8 mouse cellular contexts compared by ENCODE assay signal in the genomic region with DNA sequence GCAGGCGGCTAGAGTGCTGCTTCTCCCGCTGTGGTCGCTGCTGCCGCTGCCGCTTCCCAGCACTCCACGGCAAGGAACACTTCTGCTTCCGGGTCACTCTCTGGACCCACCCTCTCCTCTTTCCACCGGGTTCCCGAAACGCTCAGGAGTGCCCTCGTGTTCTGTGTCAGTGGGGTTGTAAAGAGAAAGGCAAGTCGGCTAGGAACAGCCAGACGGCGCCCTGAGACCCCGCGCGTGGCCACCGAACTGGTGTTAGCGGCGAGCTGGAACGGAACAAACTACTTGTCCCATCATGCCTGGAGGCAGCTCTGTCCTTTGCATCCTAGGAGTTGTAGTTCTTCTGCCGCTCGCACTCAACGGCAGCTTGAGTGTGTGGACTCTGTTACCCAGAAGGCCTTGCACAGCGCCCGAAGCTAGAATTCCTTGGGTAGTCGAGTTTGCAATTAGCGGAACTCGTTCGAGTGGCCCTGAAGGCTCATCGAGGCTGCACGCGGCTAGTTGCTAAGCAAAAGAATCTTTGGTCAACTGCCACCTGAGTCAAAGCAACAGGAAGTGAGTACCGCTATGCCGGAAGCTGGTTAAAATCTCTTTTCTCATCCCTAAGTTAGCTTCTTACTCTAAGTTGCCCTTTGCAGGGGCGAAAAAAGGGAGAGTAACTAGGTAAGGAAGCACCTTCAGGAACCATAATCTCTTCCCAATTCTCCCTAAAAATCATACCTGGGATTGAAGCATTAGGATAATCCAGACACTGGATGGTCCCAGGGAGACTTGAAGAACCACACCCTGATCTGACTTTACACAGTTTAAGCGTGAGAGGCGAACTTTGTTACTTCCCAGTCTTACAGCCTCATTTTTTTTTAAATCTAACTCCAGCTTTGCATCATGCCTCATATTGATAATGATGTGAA. TPM values are rescaled to one million over a fixed set of nuclear protein-coding genes. Genes with fewer than 3 reads are reported as not detected.
DNase-seq lines count a peak whose midpoint lies in the region; ATAC-seq and TF ChIP-seq lines count a peak whose summit lies in the region.

Gene Gmpr2 (plus strand): TSS at position 109 of the 908 bp plus-strand sequence.
Gene Nedd8 (minus strand): TSS at position 292 of the 908 bp plus-strand sequence.

- TF ChIP-seq RAD21 in CH12.LX (IDR thresholded peaks at IDR 0.05; ENCODE audit: low read depth, low read length) = no peak

- peak; percentile 99 for DNase-seq in CH12.LX (ENCODE audit: extremely low read depth)
- peak; percentile 94 for DNase-seq in c-Kit-positive CD71-positive TER-119-negative erythroid progenitor cells, embryonic 14.5 days (ENCODE audit: low read depth)
- peak; percentile 91 for DNase-seq in forebrain, embryonic 11.5 days (ENCODE audit: low spot score)
- DNase-seq in kidney, postnatal 36 days = peak; percentile 89 to 96
- peak; percentile 99 for DNase-seq in telencephalon, adult 2 months (ENCODE audit: low read depth, low spot score)

- no peaks in the 10 kb centered on the region for H3K27me3 ChIP-seq in CH12.LX (replicated peaks)
- H3K27me3 ChIP-seq in forebrain, embryonic 11.5 days (ENCODE audit: control insufficient read depth, insufficient read depth, low read length) = no peaks in the 10 kb centered on the region
- no peaks in the 10 kb centered on the region for H3K27me3 ChIP-seq in heart, embryonic 16.5 days (ENCODE audit: control insufficient read depth, insufficient read depth, low read length)
- H3K27me3 ChIP-seq in liver, embryonic 15.5 days = no peaks in the 10 kb centered on the region
- H3K27me3 ChIP-seq in neural tube, embryonic 12.5 days (replicated peaks) = no peaks in the 10 kb centered on the region

- peaks cover 15 to 54% of the 10 kb centered on the region in 2 experiments; a peak in 3 of 4 replicates for H3K4me1 ChIP-seq in CH12.LX (ENCODE audit: control insufficient read depth in 1 of 2, insufficient read depth in 2 of 2)
- H3K4me1 ChIP-seq in forebrain, embryonic 11.5 days (replicated peaks; ENCODE audit: control insufficient read depth, insufficient read depth, low read length) = 0 out of 2 replicates have a peak, but pooled peaks cover 2% of the 10 kb centered on the region
- H3K4me1 ChIP-seq in heart, embryonic 16.5 days (ENCODE audit: control insufficient read depth, insufficient read depth, low read length) = peaks cover 16% of the 10 kb centered on the region
- peaks cover 32% of the 10 kb centered on the region for H3K4me1 ChIP-seq in liver, embryonic 15.5 days (replicated peaks)
- peaks cover 15% of the 10 kb centered on the region for H3K4me1 ChIP-seq in neural tube, embryonic 12.5 days

- peak within 1 kb of the TSS; percentile 84 for H3K27ac ChIP-seq in CH12.LX (ENCODE audit: insufficient read depth, low read depth)
- H3K27ac ChIP-seq in forebrain, embryonic 11.5 days (ENCODE audit: low read depth, low read length) = peak within 1 kb of the TSS; percentile 79
- H3K27ac ChIP-seq in heart, embryonic 16.5 days (ENCODE audit: low read length) = peak within 1 kb of the TSS; percentile 85
- peak within 1 kb of the TSS; percentile 88 for H3K27ac ChIP-seq in liver, embryonic 15.5 days (replicated peaks)
- H3K27ac ChIP-seq in neural tube, embryonic 12.5 days = peak within 1 kb of the TSS; percentile 72; the same call in 1 of the 2 replicates

- no peak for TF ChIP-seq EP300 in CH12.LX (IDR thresholded peaks at IDR 0.05; ENCODE audit: low read length)

- H3K9ac ChIP-seq in CH12.LX (ENCODE audit: insufficient read depth, low read depth) = peak within 1 kb of the TSS; percentile 89
- peak within 1 kb of the TSS; percentile 76 for H3K9ac ChIP-seq in forebrain, embryonic 11.5 days (ENCODE audit: low read length)
- H3K9ac ChIP-seq in heart, embryonic 16.5 days (ENCODE audit: low read length) = peak within 1 kb of the TSS; percentile 91
- H3K9ac ChIP-seq in liver, embryonic 15.5 days = peak within 1 kb of the TSS; percentile 76
- H3K9ac ChIP-seq in neural tube, embryonic 12.5 days = peak within 1 kb of the TSS; percentile 80

- ATAC-seq in forebrain, embryonic 11.5 days (replicated peaks; ENCODE audit: low FRiP score) = peak; percentile 96
- ATAC-seq in heart, embryonic 16.5 days (replicated peaks; ENCODE audit: extremely low read depth, insufficient read depth, low FRiP score) = peak; percentile 98
- ATAC-seq in liver, embryonic 15.5 days (ENCODE audit: insufficient read depth) = peak; percentile 98
- peak; percentile 97 for ATAC-seq in neural tube, embryonic 12.5 days (ENCODE audit: low FRiP score, low read depth)

- in situ Hi-C loops in CH12.LX (cut with MboI; ENCODE audit: low pct_ligation_motif_present, low pct_unique_long_range_greater_than_20kb, low sequenced_read_pairs) = no loop called here

- H3K36me3 ChIP-seq in CH12.LX (replicated peaks in 1 of 2; ENCODE audit: control insufficient read depth in 1 of 2, insufficient read depth in 1 of 2, low read length in 1 of 2) = peaks cover 19 to 49% of the 10 kb centered on the region in 2 experiments
- H3K36me3 ChIP-seq in forebrain, embryonic 11.5 days (ENCODE audit: control insufficient read depth, insufficient read depth, low read length) = no peaks in the 10 kb centered on the region; the same call in 1 of the 2 replicates
- peaks cover 19% of the 10 kb centered on the region for H3K36me3 ChIP-seq in heart, embryonic 16.5 days (ENCODE audit: control insufficient read depth, insufficient read depth)
- peaks cover 30% of the 10 kb centered on the region for H3K36me3 ChIP-seq in liver, embryonic 15.5 days (replicated peaks)
- peaks cover 17% of the 10 kb centered on the region for H3K36me3 ChIP-seq in neural tube, embryonic 12.5 days

- dilution Hi-C loops in CH12.LX (cut with MboI; ENCODE audit: extremely low pct_ligation_motif_present, extremely low pct_unique_long_range_greater_than_20kb, low sequenced_read_pairs) = no loop called here

- H3K4me2 ChIP-seq in CH12.LX (ENCODE audit: insufficient read depth, low read depth, poor library complexity, severe bottlenecking) = peak within 1 kb of the TSS; percentile 95
- H3K4me2 ChIP-seq in forebrain, embryonic 11.5 days (ENCODE audit: low read depth, low read length, severe bottlenecking) = peak within 1 kb of the TSS; percentile 54
- H3K4me2 ChIP-seq in heart, embryonic 16.5 days (ENCODE audit: low read depth, low read length) = peak within 1 kb of the TSS; percentile 97
- peak within 1 kb of the TSS; percentile 75 for H3K4me2 ChIP-seq in liver, embryonic 15.5 days
- H3K4me2 ChIP-seq in neural tube, embryonic 12.5 days (replicated peaks) = peak within 1 kb of the TSS; percentile 96

- no peaks in the 10 kb centered on the region for H3K9me3 ChIP-seq in CH12.LX (replicated peaks; ENCODE audit: low read length)
- H3K9me3 ChIP-seq in forebrain, embryonic 11.5 days (ENCODE audit: control insufficient read depth, low read length) = no peaks in the 10 kb centered on the region
- no peaks in the 10 kb centered on the region for H3K9me3 ChIP-seq in heart, embryonic 16.5 days (replicated peaks; ENCODE audit: control insufficient read depth, low read length)
- H3K9me3 ChIP-seq in liver, embryonic 15.5 days (replicated peaks) = no peaks in the 10 kb centered on the region
- H3K9me3 ChIP-seq in neural tube, embryonic 12.5 days = no peaks in the 10 kb centered on the region

- TF ChIP-seq POLR2A in CH12.LX (IDR thresholded peaks at IDR 0.05; ENCODE audit: low read depth, low read length) = peak; percentile 75

- peak within 1 kb of the TSS; percentile 56 to 76 (median 74) for H3K4me3 ChIP-seq in CH12.LX (replicated peaks in 1 of 3; ENCODE audit: low read depth in 2 of 3, low read length in 2 of 3, poor library complexity in 1 of 3)
- peak within 1 kb of the TSS; percentile 83 for H3K4me3 ChIP-seq in forebrain, embryonic 11.5 days (ENCODE audit: low read depth, low read length)
- H3K4me3 ChIP-seq in heart, embryonic 16.5 days (ENCODE audit: low read length) = peak within 1 kb of the TSS; percentile 94
- peak within 1 kb of the TSS; percentile 79 for H3K4me3 ChIP-seq in liver, embryonic 15.5 days (replicated peaks)
- peak within 1 kb of the TSS; percentile 74 for H3K4me3 ChIP-seq in neural tube, embryonic 12.5 days

- no peak for TF ChIP-seq CTCF in CH12.LX (conservative IDR thresholded peaks at IDR 0.05 in 1 of 2, IDR thresholded peaks at IDR 0.05 in 1 of 2; ENCODE audit: low read depth in 2 of 2, low read length in 2 of 2)

- WGBS in forebrain, embryonic 11.5 days = 1% methylated on average over 38 of the region's 38 CpGs
- WGBS in heart, embryonic 16.5 days = 1% methylated on average over 38 of the region's 38 CpGs
- under 1% methylated on average over 38 of the region's 38 CpGs for WGBS in liver, embryonic 15.5 days (ENCODE audit: insufficient replicate concordance)
- WGBS in neural tube, embryonic 12.5 days = 1% methylated on average over 38 of the region's 38 CpGs

- peaks cover 40% of the 10 kb centered on the region for H3K79me2 ChIP-seq in CH12.LX (replicated peaks; ENCODE audit: control insufficient read depth, extremely low read depth, insufficient read depth, poor library complexity, severe bottlenecking)

TF ChIP-seq in CH12.LX, 34 proteins besides CTCF, POLR2A, EP300 and RAD21 (continues in another document):
- no peak for TF ChIP-seq JUN (IDR thresholded peaks at IDR 0.05; ENCODE audit: insufficient read depth, low read depth, low read length)
- no peak; the same call in 1 of the 2 replicates for TF ChIP-seq UBTF (IDR thresholded peaks at IDR 0.05; ENCODE audit: low read depth, low read length)
- TF ChIP-seq CHD1 (IDR thresholded peaks at IDR 0.05; ENCODE audit: low read depth, low read length) = no peak
- peak; percentile 51; the same call in 1 of the 2 replicates for TF ChIP-seq ETS1 (conservative IDR thresholded peaks at IDR 0.05; ENCODE audit: low read depth, low read length)
- no peak for TF ChIP-seq PAX5 (IDR thresholded peaks at IDR 0.05; ENCODE audit: low read length)

RNA-seq across cellular contexts. Expression of gene Gmpr2, which starts in this region (rescaled TPM):
- total RNA-seq in CH12.LX (2012; rRNA removed) (34.3 and 37.3 TPM in 2 replicates), CH12.LX (2014; rRNA removed) (51.3 and 54.9 TPM in 2 replicates)
- 34.7 and 44.3 TPM in 2 replicates for polyA plus RNA-seq in CH12.LX (2012; ENCODE audit: insufficient read length, low read depth)
- 59.7 and 62.5 TPM in 2 replicates for polyA plus RNA-seq in forebrain, embryonic 11.5 days (2014; fragmentation: Nextera tagmentation; extraction: Ambion mirVana)
- 43.0 and 43.9 TPM in 2 replicates for polyA plus RNA-seq in heart, embryonic 16.5 days (2015; fragmentation: Nextera tagmentation; extraction: Ambion mirVana)
- 21.2 and 25.6 TPM in 2 replicates for polyA plus RNA-seq in liver, embryonic 15.5 days (2015; fragmentation: Nextera tagmentation; extraction: Ambion mirVana)
- 60.7 and 61.6 TPM in 2 replicates for polyA plus RNA-seq in neural tube, embryonic 12.5 days (2016; fragmentation: Nextera tagmentation; extraction: Ambion mirVana)

RNA-seq across cellular contexts. Expression of gene Nedd8, which starts in this region (rescaled TPM):
- 378 and 515 TPM in 2 replicates for total RNA-seq in CH12.LX (2012; rRNA removed)
- total RNA-seq in CH12.LX (2014; rRNA removed) = 272 and 276 TPM in 2 replicates
- polyA plus RNA-seq in CH12.LX (2012; ENCODE audit: insufficient read length, low read depth) = 513 and 653 TPM in 2 replicates
- polyA plus RNA-seq in forebrain, embryonic 11.5 days (2014; fragmentation: Nextera tagmentation; extraction: Ambion mirVana) = 583 and 616 TPM in 2 replicates
- 444 and 466 TPM in 2 replicates for polyA plus RNA-seq in heart, embryonic 16.5 days (2015; fragmentation: Nextera tagmentation; extraction: Ambion mirVana)
- 218 and 233 TPM in 2 replicates for polyA plus RNA-seq in liver, embryonic 15.5 days (2015; fragmentation: Nextera tagmentation; extraction: Ambion mirVana)
- polyA plus RNA-seq in neural tube, embryonic 12.5 days (2016; fragmentation: Nextera tagmentation; extraction: Ambion mirVana) = 555 and 567 TPM in 2 replicates

Comparison
In these comparisons a context has a peak if more than half of its experiments do, and no peak if none do; other contexts are left out.
1. Peak in every context shown above with its lines: DNase-seq, ATAC-seq, H3K4me3 ChIP-seq and H3K27ac ChIP-seq.